Mouse (Mus musculus): ENCODE results near the gene Drc3. TPM values are rescaled to one million over a fixed set of nuclear protein-coding genes. Genes with fewer than 3 reads are reported as not detected.

Drc3 gene
- polyA plus RNA-seq, 1 experiment from 2014 or later = 2.3 TPM

GRCm38 (mm10) chr11:60396546-60396945 is 43.4 kb downstream of the Drc3 start:
- Histone ChIP-seq H3K27me3 (replicated peaks) (no peaks in the 10 kb centered on the region), H3K9ac (no peak overlapping the region), H3K4me2 (no peak overlapping the region), H3K36me3 (peaks cover 20% of the 10 kb centered on the region), H3K4me3 (no peak overlapping the region), H3K4me1 (replicated peaks) (peaks cover 3% of the 10 kb centered on the region; the same call in 1 of the 2 replicates), H3K9me3 (replicated peaks) (no peaks in the 10 kb centered on the region), H3K27ac (ENCODE audit: poor library complexity, severe bottlenecking) (no peak overlapping the region)
- 59% methylated on average over 6 of the region's 6 CpGs for WGBS
- ATAC-seq (ENCODE audit: insufficient number of reproducible peaks, low FRiP score) = 0 out of 2 replicates have a peak, but pooled peaks have one; percentile 55

GRCm38 (mm10) chr11:60397172-60397571 is 44.0 kb downstream of the Drc3 start:
- H3K4me2 ChIP-seq = no peak overlapping the region
- 85% methylated on average over 2 of the region's 2 CpGs for WGBS
- no peak overlapping the region for H3K4me3 ChIP-seq
- no peak for ATAC-seq (ENCODE audit: insufficient number of reproducible peaks, low FRiP score)
- H3K9me3 ChIP-seq (replicated peaks) = no peaks in the 10 kb centered on the region
- peaks cover 26% of the 10 kb centered on the region for H3K36me3 ChIP-seq
- H3K27me3 ChIP-seq (replicated peaks) = no peaks in the 10 kb centered on the region
- H3K4me1 ChIP-seq (replicated peaks) = peaks cover 3% of the 10 kb centered on the region; the same call in 1 of the 2 replicates
- H3K27ac ChIP-seq (ENCODE audit: poor library complexity, severe bottlenecking) = no peak overlapping the region
- no peak overlapping the region for H3K9ac ChIP-seq

GRCm38 (mm10) chr11:60406606-60407005 is 53.5 kb downstream of the Drc3 start:
- Histone ChIP-seq H3K4me3 (no peak overlapping the region), H3K27ac (ENCODE audit: poor library complexity, severe bottlenecking) (no peak overlapping the region), H3K4me2 (no peak overlapping the region), H3K4me1 (replicated peaks) (no peaks in the 10 kb centered on the region), H3K9me3 (replicated peaks) (no peaks in the 10 kb centered on the region), H3K36me3 (peaks cover 79% of the 10 kb centered on the region), H3K27me3 (replicated peaks) (no peaks in the 10 kb centered on the region), H3K9ac (no peak overlapping the region)
- no peak for ATAC-seq (ENCODE audit: insufficient number of reproducible peaks, low FRiP score)
- WGBS = 95% methylated on average over 1 of the region's 1 CpGs

- WGBS = 16% methylated on average over 3 of the region's 3 CpGs
- Histone ChIP-seq H3K9ac (no peak overlapping the region), H3K4me3 (no peak overlapping the region), H3K36me3 (peaks cover 26% of the 10 kb centered on the region), H3K27ac (ENCODE audit: poor library complexity, severe bottlenecking) (no peak overlapping the region), H3K27me3 (replicated peaks) (no peaks in the 10 kb centered on the region), H3K4me1 (replicated peaks) (peaks cover 16% of the 10 kb centered on the region), H3K9me3 (replicated peaks) (no peaks in the 10 kb centered on the region), H3K4me2 (no peak overlapping the region)
- ATAC-seq (ENCODE audit: insufficient number of reproducible peaks, low FRiP score) = no peak
Measured at GRCm38 (mm10) chr11:60412173-60412572, 59.0 kb downstream of the Drc3 start.

- Histone ChIP-seq H3K9ac (no peak overlapping the region), H3K4me1 (replicated peaks) (peaks cover 16% of the 10 kb centered on the region), H3K9me3 (replicated peaks) (no peaks in the 10 kb centered on the region), H3K4me2 (no peak overlapping the region), H3K27ac (ENCODE audit: poor library complexity, severe bottlenecking) (no peak overlapping the region), H3K36me3 (peaks cover 19% of the 10 kb centered on the region), H3K27me3 (replicated peaks) (no peaks in the 10 kb centered on the region), H3K4me3 (no peak overlapping the region)
- 83% methylated on average over 2 of the region's 2 CpGs for WGBS
- no peak for ATAC-seq (ENCODE audit: insufficient number of reproducible peaks, low FRiP score)
Measured at GRCm38 (mm10) chr11:60412921-60413320, 59.8 kb downstream of the Drc3 start.

- Histone ChIP-seq H3K27ac (ENCODE audit: poor library complexity, severe bottlenecking) (peak overlapping the region; percentile 75), H3K9me3 (replicated peaks) (no peaks in the 10 kb centered on the region)
Measured at GRCm38 (mm10) chr11:60416590-60416962, 63.4 kb downstream of the Drc3 start.

GRCm38 (mm10) chr11:60416963-60417716 is 64.0 kb downstream of the Drc3 start, which contains the start of gene Gid4:
Gene Gid4 (plus strand): TSS chr11:60417145.
- 0% methylated on average over 71 of the region's 81 CpGs for WGBS
- Histone ChIP-seq H3K4me3 (peak within 1 kb of the TSS; percentile 75), H3K27me3 (replicated peaks) (no peaks in the 10 kb centered on the region), H3K9me3 (replicated peaks) (no peaks in the 10 kb centered on the region), H3K27ac (ENCODE audit: poor library complexity, severe bottlenecking) (peak within 1 kb of the TSS; percentile 84), H3K4me2 (peak within 1 kb of the TSS; percentile 92), H3K9ac (peak within 1 kb of the TSS; percentile 92), H3K36me3 (0 out of 2 replicates have a peak, but pooled peaks cover 3% of the 10 kb centered on the region), H3K4me1 (replicated peaks) (peaks cover 29% of the 10 kb centered on the region)
- ATAC-seq (ENCODE audit: insufficient number of reproducible peaks, low FRiP score) = peak; percentile 96

More at GRCm38 (mm10) chr11:60416590-60416962, 63.4 kb downstream of the Drc3 start:
- Histone ChIP-seq H3K27me3 (replicated peaks) (no peaks in the 10 kb centered on the region), H3K4me1 (replicated peaks) (peaks cover 29% of the 10 kb centered on the region), H3K36me3 (0 out of 2 replicates have a peak, but pooled peaks cover 3% of the 10 kb centered on the region), H3K4me2 (peak overlapping the region; percentile 80), H3K4me3 (peak overlapping the region; percentile 75), H3K9ac (peak overlapping the region; percentile 87)
- WGBS = 1% methylated on average over 21 of the region's 21 CpGs
- ATAC-seq (ENCODE audit: insufficient number of reproducible peaks, low FRiP score) = peak; percentile 64

GRCm38 (mm10) chr11:60417717-60418472 is 64.8 kb downstream of the Drc3 start, which contains the start of gene Atpaf2:
Gene Atpaf2 (minus strand): TSS chr11:60418457.
- peak within 1 kb of the TSS; percentile 75 for H3K4me3 ChIP-seq
- H3K36me3 ChIP-seq = 0 out of 2 replicates have a peak, but pooled peaks cover 3% of the 10 kb centered on the region
- H3K27me3 ChIP-seq (replicated peaks) = no peaks in the 10 kb centered on the region
- peak within 1 kb of the TSS; percentile 92 for H3K9ac ChIP-seq
- H3K9me3 ChIP-seq (replicated peaks) = no peaks in the 10 kb centered on the region
- H3K4me1 ChIP-seq (replicated peaks) = peaks cover 29% of the 10 kb centered on the region
- H3K27ac ChIP-seq (ENCODE audit: poor library complexity, severe bottlenecking) = peak within 1 kb of the TSS; percentile 84
- ATAC-seq (ENCODE audit: insufficient number of reproducible peaks, low FRiP score) = peak; percentile 43
- peak within 1 kb of the TSS; percentile 92 for H3K4me2 ChIP-seq
- under 1% methylated on average over 39 of the region's 39 CpGs for WGBS

GRCm38 (mm10) chr11:60418473-60418803 is 65.3 kb downstream of the Drc3 start:
- Histone ChIP-seq H3K9me3 (replicated peaks) (no peaks in the 10 kb centered on the region), H3K9ac (peak overlapping the region; percentile 92), H3K36me3 (no peaks in the 10 kb centered on the region), H3K27me3 (replicated peaks) (no peaks in the 10 kb centered on the region), H3K4me3 (peak overlapping the region; percentile 75), H3K4me1 (replicated peaks) (peaks cover 29% of the 10 kb centered on the region), H3K4me2 (peak overlapping the region; percentile 92), H3K27ac (ENCODE audit: poor library complexity, severe bottlenecking) (no peak overlapping the region)
- no peak for ATAC-seq (ENCODE audit: insufficient number of reproducible peaks, low FRiP score)
- WGBS = 4% methylated on average over 6 of the region's 6 CpGs

- Histone ChIP-seq H3K4me2 (no peak overlapping the region), H3K27me3 (replicated peaks) (no peaks in the 10 kb centered on the region), H3K4me1 (replicated peaks) (peaks cover 13% of the 10 kb centered on the region), H3K27ac (ENCODE audit: poor library complexity, severe bottlenecking) (no peak overlapping the region), H3K9me3 (replicated peaks) (no peaks in the 10 kb centered on the region), H3K4me3 (no peak overlapping the region), H3K9ac (no peak overlapping the region), H3K36me3 (peaks cover 9% of the 10 kb centered on the region)
- no peak for ATAC-seq (ENCODE audit: insufficient number of reproducible peaks, low FRiP score)
- WGBS = 58% methylated on average over 6 of the region's 6 CpGs
Measured at GRCm38 (mm10) chr11:60422046-60422668, 69.0 kb downstream of the Drc3 start.

- no peak overlapping the region for H3K27ac ChIP-seq (ENCODE audit: poor library complexity, severe bottlenecking)
- H3K4me3 ChIP-seq = no peak overlapping the region
- H3K27me3 ChIP-seq (replicated peaks) = no peaks in the 10 kb centered on the region
- 73% methylated on average over 1 of the region's 1 CpGs for WGBS
- no peak overlapping the region for H3K9ac ChIP-seq
- no peak for ATAC-seq (ENCODE audit: insufficient number of reproducible peaks, low FRiP score)
- no peaks in the 10 kb centered on the region for H3K9me3 ChIP-seq (replicated peaks)
- no peak overlapping the region for H3K4me2 ChIP-seq
- H3K4me1 ChIP-seq (replicated peaks) = peaks cover 13% of the 10 kb centered on the region
- H3K36me3 ChIP-seq = peaks cover 18% of the 10 kb centered on the region
Measured at GRCm38 (mm10) chr11:60423006-60423405, 69.9 kb downstream of the Drc3 start.

Measured in heart, embryonic 12.5 days (tissue).